Mouse (Mus musculus): Measurements from ENCODE around the gene Creg1. TPM values are rescaled to one million over a fixed set of nuclear protein-coding genes. Genes with fewer than 3 reads are reported as not detected.
"Not testable (repeated sequence)": the region's sequence is repeated elsewhere in the genome, so short reads cannot be mapped to it uniquely, and the experiment has no call there.

Creg1 gene
- total RNA-seq, 2 experiments from 2014 or later = 88.6 to 92.2 TPM

- no peak for DNase-seq
Measured at GRCm38 (mm10) chr1:165751142-165751541, 12.4 kb upstream of the Creg1 start.

DNA sequence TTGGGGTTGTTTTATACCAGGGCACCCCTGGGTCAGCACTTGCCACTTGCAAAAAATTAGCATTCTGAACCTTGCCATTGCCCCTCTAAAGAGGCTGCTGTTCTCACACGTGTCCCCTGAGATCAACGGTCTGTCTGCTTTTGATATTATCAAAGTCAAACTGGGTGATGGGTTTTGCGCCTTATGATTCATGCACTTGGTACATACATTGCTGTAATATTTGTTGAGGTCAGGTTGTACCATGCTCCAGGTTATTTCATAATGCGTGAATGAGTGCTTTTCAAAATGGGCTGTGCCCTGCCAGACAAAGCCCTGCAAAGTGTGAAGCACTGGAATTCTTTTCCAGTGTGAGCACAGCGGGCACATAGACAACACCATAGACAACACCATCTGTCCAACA, 11.7 kb upstream of the Creg1 start:
- no peak for DNase-seq

DNA sequence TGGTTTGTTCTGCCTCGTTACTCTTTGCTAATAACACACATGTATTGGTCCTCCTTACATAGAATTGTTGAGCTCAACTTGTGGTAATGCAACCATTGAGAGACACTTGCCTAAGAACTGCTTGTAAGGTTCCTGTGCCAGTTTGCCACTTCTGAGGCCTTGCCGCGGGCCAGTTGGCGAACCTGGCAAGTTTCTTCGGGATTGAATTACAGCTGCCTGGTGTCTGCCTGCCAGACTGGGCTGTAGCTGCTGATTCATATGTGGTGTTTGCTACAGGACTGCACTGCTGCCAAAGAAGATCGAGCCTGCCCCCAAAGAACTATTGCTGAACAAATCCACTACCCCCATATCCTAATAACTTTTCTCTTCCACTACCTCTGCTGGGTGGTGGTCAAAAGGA, 9.3 kb upstream of the Creg1 start:
- DNase-seq = no peak

DNA sequence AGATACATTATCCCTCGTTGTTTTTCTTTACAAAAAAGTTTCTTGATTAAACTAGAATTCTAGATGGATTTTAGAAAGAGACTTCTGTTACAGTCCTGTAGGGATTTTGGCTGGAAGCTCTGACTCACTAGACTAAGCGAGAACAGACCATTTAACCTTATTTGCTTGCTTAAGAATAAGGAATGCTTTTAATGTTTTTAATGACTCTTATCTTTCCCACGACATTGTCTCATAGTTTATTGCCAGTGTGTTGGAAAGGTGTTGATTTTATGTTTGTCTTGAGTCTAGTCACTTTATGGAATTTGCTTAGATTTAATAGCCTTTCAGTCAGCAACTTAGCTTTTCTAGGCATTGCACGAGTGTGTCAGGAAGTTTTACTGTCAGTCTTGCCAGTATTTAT, 8.4 kb upstream of the Creg1 start:
- no peak for DNase-seq

- DNase-seq = no peak
Measured at GRCm38 (mm10) chr1:165761522-165762305, 1.8 kb upstream of the Creg1 start.

DNA sequence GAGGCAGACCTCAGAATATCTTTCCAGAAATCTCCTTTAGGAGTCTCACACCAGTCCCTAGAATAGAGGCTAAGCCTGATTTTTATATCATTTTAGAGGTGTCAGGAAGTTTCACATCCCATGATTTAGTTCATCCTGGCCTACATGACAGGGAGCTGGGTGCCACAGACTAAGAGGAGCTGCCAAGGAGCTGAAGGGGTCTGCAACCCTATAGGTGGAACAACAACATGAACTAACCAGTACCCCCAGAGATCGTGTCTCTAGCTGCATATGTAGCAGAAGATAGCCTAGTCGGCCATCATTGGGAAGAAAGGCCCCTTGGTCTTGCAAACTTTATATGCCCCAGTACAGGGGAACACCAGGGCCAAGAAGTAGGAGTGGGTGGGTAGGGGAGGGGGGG, 1.0 kb upstream of the Creg1 start:
- not testable (repeated sequence) for DNase-seq

DNA sequence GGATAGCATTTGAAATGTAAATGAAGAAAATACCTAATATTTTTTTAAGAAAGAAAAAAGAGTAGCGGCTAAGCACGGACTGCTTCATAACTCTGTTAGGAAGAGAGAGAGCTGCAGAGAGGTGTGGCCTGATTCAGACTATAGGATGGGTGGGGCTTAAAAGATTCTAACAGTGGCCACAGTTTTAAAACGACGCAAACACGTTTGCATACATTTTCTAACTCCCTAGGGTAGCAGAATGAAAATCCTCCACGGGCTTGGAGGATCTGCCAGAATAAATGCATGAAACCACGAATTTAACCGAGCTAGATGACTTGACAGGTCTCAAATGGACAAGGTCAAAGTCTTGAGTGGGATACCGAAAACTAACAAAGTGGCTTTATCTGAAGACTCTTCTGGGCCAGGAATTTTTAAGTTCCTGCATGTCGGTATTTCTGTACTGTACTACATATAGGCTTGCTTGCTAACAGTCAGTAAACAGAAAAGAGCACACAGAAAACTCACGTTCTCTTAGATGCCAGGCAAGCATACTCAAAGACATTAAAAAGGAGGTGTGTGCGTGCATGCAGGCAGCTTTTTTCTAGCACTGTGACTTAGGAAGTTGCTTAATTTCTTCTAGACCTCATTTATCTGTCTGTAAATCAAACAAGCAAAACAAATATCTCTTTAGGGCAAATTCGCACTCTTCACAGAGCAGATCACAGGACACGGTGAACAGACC, 472 bp upstream of the Creg1 start:
- no peak for DNase-seq

DNA sequence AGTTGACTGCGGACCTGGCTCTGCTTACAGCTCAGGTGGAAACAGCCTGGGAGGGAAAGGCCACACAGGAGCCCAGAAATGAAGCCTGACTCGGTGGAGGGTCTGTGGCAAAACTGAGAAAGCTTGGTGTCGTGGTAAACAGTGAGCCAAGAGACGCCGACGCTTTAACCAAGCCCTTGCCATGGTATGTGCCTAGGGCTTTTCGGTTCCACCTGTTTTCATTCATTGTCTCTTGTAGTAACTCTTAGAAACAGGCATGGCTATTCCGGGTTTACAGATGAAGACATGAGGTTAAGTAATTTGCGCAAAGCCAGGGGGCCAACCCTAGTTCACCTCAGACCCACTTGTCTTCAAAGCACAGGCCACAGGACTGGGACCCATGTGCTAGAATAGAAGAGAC, 1.0 kb downstream of the Creg1 start:
- DNase-seq = no peak

- no peak for DNase-seq
Measured at GRCm38 (mm10) chr1:165765041-165765440, 1.5 kb downstream of the Creg1 start.

DNA sequence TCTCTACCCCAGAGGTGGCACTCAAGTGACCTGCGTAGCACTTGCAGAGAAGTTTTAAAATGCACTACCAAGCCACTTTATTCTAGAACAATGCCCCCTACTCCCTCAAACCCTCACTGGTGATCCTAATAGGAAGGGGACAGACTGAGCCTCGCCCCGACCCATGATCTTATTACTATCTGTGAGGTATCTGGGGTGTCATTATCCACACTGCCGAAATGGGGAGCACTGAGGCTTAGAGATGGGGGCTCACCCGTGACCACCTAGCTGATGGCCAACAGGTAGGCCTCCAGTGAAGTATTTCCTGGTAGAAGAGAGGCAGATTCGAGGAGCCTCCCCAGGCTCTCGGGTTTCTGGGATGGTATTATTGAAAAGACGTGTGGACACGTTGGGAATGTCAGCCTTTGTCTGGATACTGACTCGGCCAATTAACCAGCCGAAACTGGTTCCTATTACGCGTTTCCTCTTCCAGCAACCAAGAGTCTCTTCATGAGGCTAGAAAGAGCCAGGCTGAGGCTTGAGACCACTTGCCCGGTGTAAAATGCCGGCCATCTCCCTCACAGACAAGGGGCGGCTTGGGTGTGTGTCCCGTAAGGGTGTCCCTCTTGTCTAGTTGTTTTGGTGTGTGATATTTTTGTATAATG, 2.2 kb downstream of the Creg1 start:
- DNase-seq = no peak

DNA sequence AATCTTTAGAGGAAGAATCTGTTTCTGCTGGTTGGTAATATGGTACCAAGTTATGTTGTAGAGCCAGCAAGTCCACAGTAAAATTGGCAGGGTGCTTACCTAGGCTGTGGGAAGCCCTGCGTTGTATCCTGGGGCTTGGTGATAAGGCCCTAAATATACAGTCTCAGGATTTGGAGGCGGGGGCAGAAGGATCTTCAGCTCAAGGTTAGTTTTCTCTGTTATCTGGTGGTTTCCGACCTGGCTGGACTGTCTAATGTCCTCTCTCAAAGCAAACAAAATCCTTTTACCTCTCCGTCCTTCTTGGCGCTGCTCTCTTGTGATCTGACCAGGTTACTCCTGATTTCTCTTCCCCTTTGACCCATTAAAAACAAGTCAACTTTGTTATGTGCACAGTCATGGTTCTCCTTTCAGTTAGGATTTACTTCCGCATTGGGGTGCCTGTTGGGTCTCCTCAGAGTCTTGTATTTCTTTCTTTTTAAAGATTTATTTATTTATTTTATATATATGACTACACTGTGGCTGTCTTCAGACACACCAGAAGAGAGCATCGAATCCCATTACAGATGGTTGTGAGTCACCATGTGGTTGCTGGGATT, 2.8 kb downstream of the Creg1 start:
- DNase-seq = no peak

DNA sequence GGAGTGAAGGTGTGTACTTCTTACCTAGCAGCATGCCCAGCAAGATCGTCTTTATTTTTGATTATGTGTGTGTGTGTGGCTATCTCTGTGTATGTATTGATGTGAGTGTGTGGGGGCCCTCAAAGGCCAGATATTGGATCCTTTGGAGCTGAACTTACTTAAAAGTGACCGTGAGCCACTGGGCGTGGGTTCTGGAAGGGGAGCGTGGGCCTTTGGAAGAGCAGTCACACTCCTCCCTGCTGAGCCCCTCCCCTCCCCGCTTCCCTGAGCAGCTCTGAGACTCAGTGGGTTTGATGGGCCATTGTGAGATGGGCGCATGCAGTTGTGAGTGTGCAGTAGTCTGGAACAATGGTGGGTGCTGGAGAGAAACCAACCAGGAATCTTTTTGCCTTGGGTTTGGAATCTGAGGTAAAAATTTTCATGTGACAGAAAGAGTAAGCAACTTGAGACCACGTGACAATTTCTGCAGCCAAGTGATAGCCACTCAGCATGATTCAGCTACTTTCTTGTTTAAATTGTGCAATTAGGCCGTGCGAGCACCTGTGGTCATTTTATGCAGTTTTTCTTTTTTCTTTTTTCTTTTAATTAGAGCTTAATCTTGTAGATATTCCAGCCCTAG, 5.5 kb downstream of the Creg1 start:
- DNase-seq = no peak

GRCm38 (mm10) chr1:165770181-165770759, 6.7 kb downstream of the Creg1 start:
- DNase-seq = peak in 1 of 2 experiments; percentile 30

GRCm38 (mm10) chr1:165771491-165771897, 7.9 kb downstream of the Creg1 start:
- peak; percentile 78 to 88 for DNase-seq

DNA sequence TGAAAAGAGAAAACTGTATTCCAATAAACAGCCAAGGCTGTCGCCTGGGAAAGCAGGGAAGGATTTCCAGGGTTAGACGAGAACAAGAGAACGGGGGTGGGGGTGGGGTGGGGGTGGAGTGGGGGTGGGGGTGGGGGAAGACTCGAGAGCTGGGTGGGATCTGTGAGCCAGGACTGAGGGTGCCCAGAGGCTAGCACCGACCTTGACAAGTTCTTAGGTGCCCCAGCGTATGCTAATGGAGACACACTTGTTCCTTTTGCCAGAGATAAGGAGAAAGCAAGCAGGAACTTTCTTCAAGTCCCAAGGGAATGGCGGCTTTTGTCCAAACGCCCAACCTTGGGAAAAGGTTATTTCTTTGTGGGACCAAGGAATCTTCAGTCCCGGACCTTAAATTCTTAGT, 8.5 kb downstream of the Creg1 start:
- no peak for DNase-seq

DNA sequence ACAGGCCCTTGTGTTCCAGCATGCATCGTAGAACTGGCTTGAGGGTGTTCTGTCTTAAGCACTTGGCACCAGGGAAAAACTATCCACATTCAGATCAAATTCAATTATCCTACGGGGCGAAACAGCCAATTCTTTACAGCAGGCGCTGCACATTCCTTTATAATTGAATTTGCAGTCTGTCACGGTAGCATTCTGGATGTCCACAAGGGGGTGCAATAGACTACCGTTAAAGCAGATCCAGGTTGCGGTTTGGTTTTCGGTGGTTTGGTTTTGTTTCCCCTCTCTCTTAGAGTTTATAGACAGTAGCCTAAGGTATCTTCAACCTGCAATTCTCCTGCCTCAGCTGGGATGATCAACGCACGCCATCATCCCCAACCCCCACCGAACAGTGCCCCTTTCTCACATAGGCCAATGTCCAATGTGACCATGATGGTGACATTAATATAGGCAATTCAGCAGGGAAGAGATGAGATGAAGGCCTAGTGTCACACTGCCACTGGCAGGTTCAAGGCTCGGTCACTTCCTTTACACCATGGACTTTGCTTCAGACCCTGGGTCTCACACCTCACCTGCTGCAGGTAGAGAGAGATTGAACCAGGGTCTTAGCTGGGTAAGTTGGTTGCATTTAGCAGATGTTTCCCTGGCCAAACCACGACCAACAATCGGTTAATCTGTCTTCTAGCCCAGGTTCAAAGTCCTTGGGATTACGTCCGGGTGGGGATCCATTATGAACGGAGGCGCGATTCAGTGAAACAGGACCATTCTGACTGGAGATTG, 12.2 kb downstream of the Creg1 start:
- peak; percentile 37 to 75 for DNase-seq

GRCm38 (mm10) chr1:165779954-165780585, 16.5 kb downstream of the Creg1 start:
- peak in 1 of 2 experiments; percentile 44 for DNase-seq

GRCm38 (mm10) chr1:165780586-165781111, 17.1 kb downstream of the Creg1 start:
- peak; percentile 27 to 69 for DNase-seq

GRCm38 (mm10) chr1:165781426-165781825, 17.9 kb downstream of the Creg1 start:
- DNase-seq = no peak

GRCm38 (mm10) chr1:165781911-165782310, 18.4 kb downstream of the Creg1 start:
- DNase-seq = no peak
